Mouse (Mus musculus): ENCODE measurements at regions not wholly inside any gene's neighbourhood (a gene's known extent, or its start where the extent isn't known, plus 50 kb on each side); places are given as distances from the start of the nearest gene placed in this dataset.

GRCm38 (mm10) chr5:47508689-47509301 lies 474.1 kb upstream of the Slit2 start:
- no peak for DNase-seq (ENCODE audit: low spot score)

- DNase-seq (ENCODE audit: low spot score), result no peak
Observed at GRCm38 (mm10) chr5:47522161-47522942, 460.6 kb upstream of the Slit2 start.

- no peak for DNase-seq (ENCODE audit: low spot score)
Observed at GRCm38 (mm10) chr5:47528671-47529070, 454.3 kb upstream of the Slit2 start.

GRCm38 (mm10) chr5:47537532-47537931 lies 445.4 kb upstream of the Slit2 start:
- DNase-seq (ENCODE audit: low spot score), result no peak

- no peak for DNase-seq (ENCODE audit: low spot score)
Observed at GRCm38 (mm10) chr5:47542248-47542647, 440.7 kb upstream of the Slit2 start.

- DNase-seq (ENCODE audit: low spot score), result no peak
Observed at GRCm38 (mm10) chr5:47556717-47557116, 426.2 kb upstream of the Slit2 start.

GRCm38 (mm10) chr5:47557152-47557800 lies 425.7 kb upstream of the Slit2 start:
- no peak for DNase-seq (ENCODE audit: low spot score)
